Mouse (Mus musculus): ENCODE measurements around the gene Cd19. TPM values are rescaled to one million over a fixed set of nuclear protein-coding genes. Genes with fewer than 3 reads are reported as not detected.

Cd19 gene
- polyA plus RNA-seq, 1 experiment from 2014 or later = not detected

DNA sequence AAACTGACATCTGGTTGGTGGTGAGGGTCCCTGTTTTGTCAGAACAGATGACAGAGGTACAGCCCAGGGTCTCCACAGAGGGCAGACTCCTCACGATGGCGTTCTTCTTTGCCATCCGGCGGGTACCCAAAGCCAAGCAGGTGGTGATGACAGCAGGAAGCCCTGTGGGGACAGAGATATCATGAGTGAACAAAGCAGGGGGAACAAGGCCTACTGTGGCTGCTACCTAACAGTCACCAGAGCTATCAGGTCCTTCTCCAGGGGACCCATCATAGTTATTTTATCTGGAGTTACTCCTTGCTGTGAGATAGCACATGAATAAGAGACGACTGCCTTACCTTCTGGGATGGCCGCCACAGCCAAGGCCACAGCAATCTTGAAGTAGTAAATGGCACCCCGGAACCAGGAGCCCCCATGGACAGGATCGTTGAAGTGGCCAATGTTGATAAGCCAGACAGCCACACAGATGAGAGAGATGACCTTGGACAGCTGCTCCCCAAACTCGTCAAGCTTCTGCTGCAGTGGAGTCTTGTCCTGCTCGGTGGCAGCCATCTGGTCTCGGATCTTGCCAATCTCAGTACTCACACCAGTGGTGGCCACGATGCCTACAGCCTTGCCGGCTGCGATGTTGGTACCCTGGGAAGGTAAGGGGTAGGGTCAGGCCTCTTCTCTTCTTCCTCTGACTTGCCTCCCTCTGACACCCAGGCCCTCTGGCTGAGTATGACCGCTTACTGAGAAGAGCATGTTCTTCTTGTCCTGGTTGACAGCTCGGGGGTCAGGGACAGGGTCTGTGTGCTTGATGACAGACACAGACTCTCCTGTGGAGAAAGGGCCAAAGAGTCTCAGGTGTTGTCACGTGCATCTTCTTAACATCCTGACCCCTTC lies 41.9 kb upstream of the Cd19 start:
- Histone ChIP-seq H3K9me3 (ENCODE audit: control insufficient read depth, low read depth, low read length) (no peaks in the 10 kb centered on the region), H3K4me2 (replicated peaks; ENCODE audit: low read depth, low read length) (no peak overlapping the region), H3K9ac (replicated peaks; ENCODE audit: low read depth, low read length) (no peak overlapping the region), H3K27ac (ENCODE audit: low read length) (no peak overlapping the region), H3K27me3 (ENCODE audit: control insufficient read depth, insufficient read depth, low read length) (no peaks in the 10 kb centered on the region), H3K4me1 (ENCODE audit: control insufficient read depth, insufficient read depth, low read length) (no peaks in the 10 kb centered on the region), H3K4me3 (ENCODE audit: low read depth, low read length) (no peak overlapping the region), H3K36me3 (ENCODE audit: control insufficient read depth, insufficient read depth, low read length) (no peaks in the 10 kb centered on the region)
- no peak for ATAC-seq (ENCODE audit: insufficient number of reproducible peaks, insufficient read depth, low FRiP score, low read depth)
- 89% methylated on average over 17 of the region's 17 CpGs for WGBS

DNA sequence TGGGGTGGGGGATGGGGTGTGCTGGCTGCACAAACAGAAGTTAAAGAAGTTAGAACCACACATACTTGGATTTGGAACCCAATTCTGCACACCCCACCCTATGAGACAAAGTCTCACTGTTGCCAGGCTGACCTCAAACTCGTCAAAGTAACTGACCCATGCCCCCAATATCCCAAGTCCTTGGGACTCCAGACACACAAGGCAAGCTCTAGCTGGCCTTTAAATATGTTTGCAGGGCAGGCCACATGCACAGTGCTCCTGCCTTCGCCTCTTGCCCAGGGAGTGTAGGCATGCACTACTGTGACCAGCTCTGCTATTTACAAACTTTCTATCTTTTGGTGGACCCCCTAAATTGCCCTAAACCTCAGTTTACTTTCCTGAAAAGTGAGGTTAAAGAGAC lies 40.6 kb upstream of the Cd19 start:
- H3K4me2 ChIP-seq (replicated peaks; ENCODE audit: low read depth, low read length) = no peak overlapping the region
- ATAC-seq (ENCODE audit: insufficient number of reproducible peaks, insufficient read depth, low FRiP score, low read depth) = no peak
- no peaks in the 10 kb centered on the region for H3K9me3 ChIP-seq (ENCODE audit: control insufficient read depth, low read depth, low read length)
- H3K4me1 ChIP-seq (ENCODE audit: control insufficient read depth, insufficient read depth, low read length) = no peaks in the 10 kb centered on the region
- no peaks in the 10 kb centered on the region for H3K27me3 ChIP-seq (ENCODE audit: control insufficient read depth, insufficient read depth, low read length)
- H3K27ac ChIP-seq (ENCODE audit: low read length) = no peak overlapping the region
- no peak overlapping the region for H3K4me3 ChIP-seq (ENCODE audit: low read depth, low read length)
- 72% methylated on average over 2 of the region's 2 CpGs for WGBS
- H3K9ac ChIP-seq (replicated peaks; ENCODE audit: low read depth, low read length) = no peak overlapping the region
- H3K36me3 ChIP-seq (ENCODE audit: control insufficient read depth, insufficient read depth, low read length) = no peaks in the 10 kb centered on the region

DNA sequence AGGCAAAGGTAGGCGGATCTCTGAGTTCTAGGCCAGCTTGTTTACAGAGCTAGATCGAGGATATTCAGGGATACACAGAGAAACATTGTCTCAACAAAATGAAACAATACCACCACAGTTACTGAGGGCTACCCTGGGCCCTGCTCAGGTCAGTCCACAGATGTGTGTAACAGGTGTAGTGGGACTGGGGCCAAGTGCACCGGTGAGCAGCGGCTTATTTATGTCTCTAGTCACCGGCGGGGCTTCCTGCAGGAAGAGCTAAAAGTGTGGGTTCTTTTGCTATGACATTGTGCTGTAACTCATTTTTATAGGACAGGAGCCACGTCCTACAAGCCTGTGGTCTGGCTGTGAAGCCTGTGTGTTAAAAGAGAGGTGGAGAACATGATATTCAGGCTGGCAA lies 39.2 kb upstream of the Cd19 start:
- no peaks in the 10 kb centered on the region for H3K9me3 ChIP-seq (ENCODE audit: control insufficient read depth, low read depth, low read length)
- no peak overlapping the region for H3K4me2 ChIP-seq (replicated peaks; ENCODE audit: low read depth, low read length)
- WGBS = 50% methylated on average over 7 of the region's 7 CpGs
- H3K9ac ChIP-seq (replicated peaks; ENCODE audit: low read depth, low read length) = no peak overlapping the region
- H3K4me3 ChIP-seq (ENCODE audit: low read depth, low read length) = no peak overlapping the region
- no peak for ATAC-seq (ENCODE audit: insufficient number of reproducible peaks, insufficient read depth, low FRiP score, low read depth)
- no peaks in the 10 kb centered on the region for H3K4me1 ChIP-seq (ENCODE audit: control insufficient read depth, insufficient read depth, low read length)
- H3K27me3 ChIP-seq (ENCODE audit: control insufficient read depth, insufficient read depth, low read length) = no peaks in the 10 kb centered on the region
- no peak overlapping the region for H3K27ac ChIP-seq (ENCODE audit: low read length)
- no peaks in the 10 kb centered on the region for H3K36me3 ChIP-seq (ENCODE audit: control insufficient read depth, insufficient read depth, low read length)

DNA sequence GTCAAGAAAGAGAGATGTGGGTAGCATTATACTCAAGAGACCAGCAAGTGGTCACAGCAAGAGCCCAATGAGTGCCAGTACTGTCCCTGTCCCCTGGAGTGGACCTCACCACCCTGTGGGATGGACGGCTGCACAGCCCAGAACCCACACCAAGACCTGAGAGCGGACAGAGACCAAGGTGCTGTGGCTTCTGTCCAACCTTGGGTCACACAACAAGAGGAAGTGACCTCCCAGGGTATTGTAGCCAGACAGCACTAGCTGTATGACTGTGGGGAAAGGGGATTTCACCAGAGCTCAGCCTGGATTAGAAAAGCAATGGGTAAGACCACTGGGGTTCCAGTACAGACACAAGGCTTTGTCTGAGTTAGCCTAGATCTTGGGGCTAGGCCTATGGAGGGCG lies 37.6 kb upstream of the Cd19 start:
- no peak for ATAC-seq (ENCODE audit: insufficient number of reproducible peaks, insufficient read depth, low FRiP score, low read depth)
- H3K27me3 ChIP-seq (ENCODE audit: control insufficient read depth, insufficient read depth, low read length) = no peaks in the 10 kb centered on the region
- no peaks in the 10 kb centered on the region for H3K4me1 ChIP-seq (ENCODE audit: control insufficient read depth, insufficient read depth, low read length)
- no peak overlapping the region for H3K9ac ChIP-seq (replicated peaks; ENCODE audit: low read depth, low read length)
- no peak overlapping the region for H3K4me2 ChIP-seq (replicated peaks; ENCODE audit: low read depth, low read length)
- H3K36me3 ChIP-seq (ENCODE audit: control insufficient read depth, insufficient read depth, low read length) = peaks cover 2% of the 10 kb centered on the region; the same call in 1 of the 2 replicates
- WGBS = 90% methylated on average over 3 of the region's 3 CpGs
- H3K4me3 ChIP-seq (ENCODE audit: low read depth, low read length) = no peak overlapping the region
- no peaks in the 10 kb centered on the region for H3K9me3 ChIP-seq (ENCODE audit: control insufficient read depth, low read depth, low read length)
- no peak overlapping the region for H3K27ac ChIP-seq (ENCODE audit: low read length)

DNA sequence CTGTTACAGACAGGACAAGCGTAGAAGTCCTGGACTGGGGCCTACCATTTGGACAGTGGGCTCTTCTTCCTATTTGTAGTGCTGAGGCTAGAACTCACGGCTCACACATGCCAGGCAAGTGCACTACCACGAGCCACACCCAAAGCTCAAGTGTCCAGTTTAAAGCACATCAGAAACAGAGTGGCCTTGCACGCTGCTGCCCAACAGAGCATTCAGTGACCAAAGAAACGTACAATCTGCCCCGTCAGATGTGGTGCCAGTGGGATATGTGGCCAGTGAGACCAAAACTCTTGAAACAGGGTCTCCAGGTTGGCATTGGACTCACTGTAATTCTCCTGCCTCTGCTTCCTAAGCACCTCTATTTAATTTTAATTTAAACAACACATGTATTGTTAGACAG lies 36.0 kb upstream of the Cd19 start:
- Histone ChIP-seq H3K4me3 (ENCODE audit: low read depth, low read length) (no peak overlapping the region), H3K9me3 (ENCODE audit: control insufficient read depth, low read depth, low read length) (no peaks in the 10 kb centered on the region), H3K4me2 (replicated peaks; ENCODE audit: low read depth, low read length) (no peak overlapping the region), H3K36me3 (ENCODE audit: control insufficient read depth, insufficient read depth, low read length) (peaks cover 13% of the 10 kb centered on the region), H3K9ac (replicated peaks; ENCODE audit: low read depth, low read length) (no peak overlapping the region), H3K27me3 (ENCODE audit: control insufficient read depth, insufficient read depth, low read length) (no peaks in the 10 kb centered on the region), H3K27ac (ENCODE audit: low read length) (no peak overlapping the region), H3K4me1 (ENCODE audit: control insufficient read depth, insufficient read depth, low read length) (no peaks in the 10 kb centered on the region)
- 89% methylated on average over 6 of the region's 6 CpGs for WGBS
- ATAC-seq (ENCODE audit: insufficient number of reproducible peaks, insufficient read depth, low FRiP score, low read depth) = no peak

DNA sequence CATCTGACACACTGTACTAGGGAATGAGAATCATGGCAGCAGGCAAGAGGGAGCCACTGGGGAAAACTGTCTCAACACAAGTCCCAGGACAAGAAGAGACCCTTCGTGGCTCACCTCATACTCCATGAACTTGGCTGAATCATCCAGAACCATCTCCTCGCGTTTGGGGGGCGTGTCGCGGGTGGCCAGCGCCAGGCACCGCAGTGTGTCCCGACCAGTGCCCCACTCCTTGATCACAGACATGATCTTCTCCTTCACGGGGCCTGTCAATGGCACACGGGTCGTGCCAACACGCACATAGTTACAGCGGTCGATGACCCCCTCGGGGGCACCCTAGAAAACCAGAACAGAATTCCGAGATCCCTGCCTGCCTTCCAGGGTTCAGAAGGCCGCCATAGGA lies 35.3 kb upstream of the Cd19 start:
- no peaks in the 10 kb centered on the region for H3K4me1 ChIP-seq (ENCODE audit: control insufficient read depth, insufficient read depth, low read length)
- H3K27me3 ChIP-seq (ENCODE audit: control insufficient read depth, insufficient read depth, low read length) = no peaks in the 10 kb centered on the region
- ATAC-seq (ENCODE audit: insufficient number of reproducible peaks, insufficient read depth, low FRiP score, low read depth) = no peak
- no peak overlapping the region for H3K27ac ChIP-seq (ENCODE audit: low read length)
- 91% methylated on average over 18 of the region's 18 CpGs for WGBS
- peaks cover 20% of the 10 kb centered on the region for H3K36me3 ChIP-seq (ENCODE audit: control insufficient read depth, insufficient read depth, low read length)
- no peak overlapping the region for H3K4me2 ChIP-seq (replicated peaks; ENCODE audit: low read depth, low read length)
- H3K9me3 ChIP-seq (ENCODE audit: control insufficient read depth, low read depth, low read length) = no peaks in the 10 kb centered on the region
- H3K4me3 ChIP-seq (ENCODE audit: low read depth, low read length) = no peak overlapping the region
- no peak overlapping the region for H3K9ac ChIP-seq (replicated peaks; ENCODE audit: low read depth, low read length)

DNA sequence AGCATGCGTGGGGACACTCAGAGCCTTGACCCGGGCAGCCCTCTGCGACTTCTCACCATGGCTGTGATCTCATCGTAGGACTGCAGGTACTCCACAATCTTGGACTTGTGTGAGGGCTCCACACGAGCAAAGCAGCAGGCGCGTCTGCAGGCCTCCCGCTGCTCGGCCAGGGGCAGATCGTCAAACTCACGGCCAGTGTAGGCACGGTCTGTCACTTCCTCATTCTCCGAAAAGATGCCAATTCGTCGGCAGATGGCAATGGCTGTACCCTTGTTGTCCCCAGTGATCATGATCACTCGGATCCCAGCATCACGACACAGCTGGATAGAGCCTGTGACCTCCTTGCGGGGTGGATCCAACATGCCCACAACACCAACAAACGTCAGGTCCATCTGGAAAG lies 33.8 kb upstream of the Cd19 start:
- no peak overlapping the region for H3K9ac ChIP-seq (replicated peaks; ENCODE audit: low read depth, low read length)
- no peak overlapping the region for H3K4me3 ChIP-seq (ENCODE audit: low read depth, low read length)
- H3K27ac ChIP-seq (ENCODE audit: low read length) = no peak overlapping the region
- H3K36me3 ChIP-seq (ENCODE audit: control insufficient read depth, insufficient read depth, low read length) = peaks cover 30% of the 10 kb centered on the region
- H3K4me1 ChIP-seq (ENCODE audit: control insufficient read depth, insufficient read depth, low read length) = no peaks in the 10 kb centered on the region
- 89% methylated on average over 19 of the region's 19 CpGs for WGBS
- no peaks in the 10 kb centered on the region for H3K9me3 ChIP-seq (ENCODE audit: control insufficient read depth, low read depth, low read length)
- H3K27me3 ChIP-seq (ENCODE audit: control insufficient read depth, insufficient read depth, low read length) = no peaks in the 10 kb centered on the region
- ATAC-seq (ENCODE audit: insufficient number of reproducible peaks, insufficient read depth, low FRiP score, low read depth) = no peak
- H3K4me2 ChIP-seq (replicated peaks; ENCODE audit: low read depth, low read length) = no peak overlapping the region

DNA sequence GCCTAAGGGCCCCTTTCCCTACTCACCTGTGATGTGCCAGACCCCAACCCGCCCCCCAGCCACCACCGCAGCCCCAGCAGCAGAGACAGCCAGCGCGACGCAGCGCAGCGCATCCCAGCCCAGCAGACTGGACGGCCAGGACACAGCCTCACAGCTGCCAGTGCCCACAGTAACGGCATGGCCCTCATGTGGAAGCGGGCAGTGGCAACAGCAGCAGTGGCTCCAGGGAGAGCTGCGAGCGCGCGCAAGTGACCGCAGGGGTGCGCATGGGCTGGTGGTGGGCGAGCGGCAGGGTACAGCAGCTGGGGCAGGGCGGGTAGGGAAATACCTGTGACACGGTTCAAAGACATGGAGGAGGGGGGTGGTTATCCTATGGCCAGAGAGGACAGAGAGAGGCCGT lies 31.5 kb upstream of the Cd19 start:
- no peak overlapping the region for H3K27ac ChIP-seq (ENCODE audit: low read length)
- no peaks in the 10 kb centered on the region for H3K9me3 ChIP-seq (ENCODE audit: control insufficient read depth, low read depth, low read length)
- WGBS = 93% methylated on average over 21 of the region's 21 CpGs
- no peak overlapping the region for H3K9ac ChIP-seq (replicated peaks; ENCODE audit: low read depth, low read length)
- H3K4me2 ChIP-seq (replicated peaks; ENCODE audit: low read depth, low read length) = no peak overlapping the region
- H3K36me3 ChIP-seq (ENCODE audit: control insufficient read depth, insufficient read depth, low read length) = peaks cover 30% of the 10 kb centered on the region
- no peaks in the 10 kb centered on the region for H3K27me3 ChIP-seq (ENCODE audit: control insufficient read depth, insufficient read depth, low read length)
- H3K4me1 ChIP-seq (ENCODE audit: control insufficient read depth, insufficient read depth, low read length) = no peaks in the 10 kb centered on the region
- H3K4me3 ChIP-seq (ENCODE audit: low read depth, low read length) = no peak overlapping the region
- no peak for ATAC-seq (ENCODE audit: insufficient number of reproducible peaks, insufficient read depth, low FRiP score, low read depth)
